12 mouse cellular contexts compared by ENCODE assay signal in genomic region chr13:69792541-69793009, GRCm38 (mm10). TPM values are rescaled to one million over a fixed set of nuclear protein-coding genes. Genes with fewer than 3 reads are reported as not detected.
A peak's percentile ranks its signal among the peaks of the same experiment; 100 is the strongest.
DNase-seq lines count a peak whose midpoint lies in the region; ATAC-seq and TF ChIP-seq lines count a peak whose summit lies in the region.
"Had no signal": no experiment of that assay in that cellular context is flagged by ENCODE, and none has a peak within 500 bp of the region (broad histone marks: within the 10 kb centered on the region; RNA-seq: fewer than 3 reads in every experiment).

No protein-coding gene starts in this region.

- peak; percentile 52; the same call in 1 of the 2 replicates for ATAC-seq in kidney, embryonic 16.5 days (ENCODE audit: low FRiP score, low TSS enrichment)
- ATAC-seq in Patski: peak; percentile 94
- 0 out of 2 replicates have a peak, but pooled peaks have one; percentile 45 for ATAC-seq in hindbrain, postnatal 0 days

- H3K4me3 ChIP-seq in kidney, embryonic 16.5 days (ENCODE audit: low read length): no peak overlapping the region
- H3K4me3 ChIP-seq in hindbrain, postnatal 0 days (ENCODE audit: low read length): no peak overlapping the region
- H3K4me3 ChIP-seq: lung, embryonic 15.5 days; myocyte had no signal

- no peaks in the 10 kb centered on the region for H3K36me3 ChIP-seq in kidney, embryonic 16.5 days (ENCODE audit: insufficient read depth, low read length)
- no peaks in the 10 kb centered on the region for H3K36me3 ChIP-seq in hindbrain, postnatal 0 days (ENCODE audit: insufficient read depth, low read length)
- H3K36me3 ChIP-seq: lung, embryonic 15.5 days had no signal

- no peak for DNase-seq in kidney, adult 9 months
- peak; percentile 55 for DNase-seq in Patski (ENCODE audit: low read depth, low spot score)
- peak; percentile 5 for DNase-seq in adrenal gland, postnatal 25 days
- peak; percentile 50 for DNase-seq in hindbrain, postnatal 0 days (ENCODE audit: low spot score)
- no peak for DNase-seq in testis, postnatal 10 days (ENCODE audit: low spot score)
- no peak for DNase-seq in urinary bladder, postnatal 4 days (ENCODE audit: low spot score in 2 of 2)
- DNase-seq: cerebellum, adult 9-11 months; gastrocnemius, postnatal 36 days; thymus, adult 2 months had no signal

- H3K9ac ChIP-seq in kidney, embryonic 16.5 days (replicated peaks; ENCODE audit: low read length): no peak overlapping the region
- no peak overlapping the region for H3K9ac ChIP-seq in hindbrain, postnatal 0 days (replicated peaks; ENCODE audit: low read length)
- H3K9ac ChIP-seq: lung, embryonic 15.5 days had no signal

- H3K4me1 ChIP-seq in kidney, embryonic 16.5 days (ENCODE audit: insufficient read depth, low read length): no peaks in the 10 kb centered on the region
- H3K4me1 ChIP-seq in hindbrain, postnatal 0 days (ENCODE audit: insufficient read depth, low read length): no peaks in the 10 kb centered on the region; the same call in 1 of the 2 replicates
- H3K4me1 ChIP-seq: lung, embryonic 15.5 days had no signal

- 28% methylated on average over 12 of the region's 12 CpGs for WGBS in kidney, embryonic 16.5 days
- 43% methylated on average over 12 of the region's 12 CpGs for WGBS in hindbrain, postnatal 0 days

- POLR2A ChIA-PET in Patski (lab: Charles Lee): no interaction called here

- H3K9me3 ChIP-seq in kidney, embryonic 16.5 days (ENCODE audit: low read length): no peaks in the 10 kb centered on the region
- H3K9me3 ChIP-seq in hindbrain, postnatal 0 days (ENCODE audit: low read length): no peaks in the 10 kb centered on the region
- H3K9me3 ChIP-seq: lung, embryonic 15.5 days had no signal

- H3K4me2 ChIP-seq in kidney, embryonic 16.5 days (replicated peaks; ENCODE audit: low read depth, low read length): peak overlapping the region; percentile 28; the same call in 1 of the 2 replicates
- H3K4me2 ChIP-seq in hindbrain, postnatal 0 days (ENCODE audit: low read depth, low read length): no peak overlapping the region
- H3K4me2 ChIP-seq: lung, embryonic 15.5 days had no signal

- H3K27me3 ChIP-seq in kidney, embryonic 16.5 days (ENCODE audit: insufficient read depth, low read length): no peaks in the 10 kb centered on the region
- peaks cover 9% of the 10 kb centered on the region for H3K27me3 ChIP-seq in Patski
- no peaks in the 10 kb centered on the region for H3K27me3 ChIP-seq in hindbrain, postnatal 0 days (ENCODE audit: insufficient read depth, low read length)
- H3K27me3 ChIP-seq: lung, embryonic 15.5 days had no signal

- no peak for TF ChIP-seq CTCF in Patski (IDR thresholded peaks at IDR 0.05)
- TF ChIP-seq CTCF in hindbrain, postnatal 0 days (IDR thresholded peaks at IDR 0.05; ENCODE audit: low read depth): no peak

- CTCF ChIA-PET in Patski (lab: Charles Lee): no interaction called here

- in situ Hi-C loops in Patski (cut with MboI; ENCODE audit: low pct_unique_long_range_greater_than_20kb): no loop called here

- no peak overlapping the region for H3K27ac ChIP-seq in kidney, embryonic 16.5 days (ENCODE audit: low read length)
- no peak overlapping the region for H3K27ac ChIP-seq in hindbrain, postnatal 0 days
- H3K27ac ChIP-seq: lung, embryonic 15.5 days had no signal

RNA-seq across cellular contexts. Expression of gene Med10, which starts 9.6 kb away (rescaled TPM):
- polyA plus RNA-seq in kidney, embryonic 16.5 days (2015; fragmentation: Nextera tagmentation; extraction: Ambion mirVana): 148 and 153 TPM in 2 replicates
- polyA plus RNA-seq in Patski (2021): 70.3 TPM
- 69.2 and 91.5 TPM in 2 replicates for total RNA-seq in adrenal gland, postnatal 25 days (2021)
- total RNA-seq in hindbrain, postnatal 0 days (2014; rRNA removed): 39.8 and 51.3 TPM in 2 replicates
- polyA plus RNA-seq in hindbrain, postnatal 0 days (2015; fragmentation: Nextera tagmentation; extraction: Ambion mirVana): 152 and 157 TPM in 2 replicates

RNA-seq across cellular contexts. Expression of gene Ube2ql1, which starts 52.9 kb away (rescaled TPM):
- 0.61 and 0.75 TPM in 2 replicates for polyA plus RNA-seq in kidney, embryonic 16.5 days (2015; fragmentation: Nextera tagmentation; extraction: Ambion mirVana)
- 4.4 TPM for polyA plus RNA-seq in Patski (2021)
- 2.1 and 6.0 TPM in 2 replicates for total RNA-seq in adrenal gland, postnatal 25 days (2021)
- 157 and 198 TPM in 2 replicates for total RNA-seq in hindbrain, postnatal 0 days (2014; rRNA removed)
- 25.0 and 28.6 TPM in 2 replicates for polyA plus RNA-seq in hindbrain, postnatal 0 days (2015; fragmentation: Nextera tagmentation; extraction: Ambion mirVana)

Comparison
In these comparisons a context has a peak if more than half of its experiments do, and no peak if none do; other contexts are left out.
1. DNase-seq: peak in Patski (single experiment), adrenal gland, postnatal 25 days (single experiment) and hindbrain, postnatal 0 days (single experiment); none in kidney, adult 9 months (single experiment), testis, postnatal 10 days (single experiment) and urinary bladder, postnatal 4 days (0 of 2).
2. Peak in every context shown above with its lines, with median percentiles within 50 percentile points of each other: ATAC-seq.